Mouse (Mus musculus) v-Abl transformed pro-B cells (cell line): Measurements from ENCODE around the gene Popdc3.

Experiments
- in situ Hi-C, 2 experiments: fragments of 400-800 bp; cut with MboI; formaldehyde crosslinking; loops; one replicate each; pipeline ENCODE4 v1.15.1; 2025; ENCODE audit not compliant: unreplicated experiment in 2 of 2

Gene Popdc3

GRCm38 (mm10) chr10:45177798-45178197 is at the start of gene Popdc3:
TSS of gene Popdc3 (plus strand) at chr10:45178098.
- in situ Hi-C loops: loop anchor here in 1 of 2 experiments (10.0 kb wide), 1 partner anchor 187 kb away; no protein-coding TSS in a partner anchor

- in situ Hi-C loops: no loop called here
These were observed 48.8 kb upstream of the Popdc3 start for GRCm38 (mm10) chr10:45129105-45129504.

GRCm38 (mm10) chr10:45130004-45130403 is 47.9 kb upstream of the Popdc3 start:
- in situ Hi-C loops: loop anchor here (5.0 kb wide), 1 partner anchor 33 kb away; no protein-coding TSS in a partner anchor

- in situ Hi-C loops: loop anchor here (5.0 kb wide), 1 partner anchor 35 kb away; no protein-coding TSS in a partner anchor
These were observed 45.5 kb upstream of the Popdc3 start for GRCm38 (mm10) chr10:45132371-45132770.

- in situ Hi-C loops: no loop called here
These were observed 41.1 kb upstream of the Popdc3 start for GRCm38 (mm10) chr10:45136806-45137205.

- in situ Hi-C loops: no loop called here
These were observed 38.0 kb upstream of the Popdc3 start for GRCm38 (mm10) chr10:45139910-45140309.

- in situ Hi-C loops: no loop called here
These were observed 37.3 kb upstream of the Popdc3 start for GRCm38 (mm10) chr10:45140474-45141212.

- in situ Hi-C loops: no loop called here
These were observed 35.5 kb upstream of the Popdc3 start for GRCm38 (mm10) chr10:45142359-45142758.

- in situ Hi-C loops: no loop called here
These were observed 33.7 kb upstream of the Popdc3 start for GRCm38 (mm10) chr10:45144038-45144817.

- in situ Hi-C loops: no loop called here
These were observed 31.1 kb upstream of the Popdc3 start for GRCm38 (mm10) chr10:45146821-45147220.

GRCm38 (mm10) chr10:45151137-45151536 is 26.8 kb upstream of the Popdc3 start:
- in situ Hi-C loops: no loop called here

GRCm38 (mm10) chr10:45151771-45152692 is 25.9 kb upstream of the Popdc3 start:
- in situ Hi-C loops: no loop called here

GRCm38 (mm10) chr10:45154557-45155060 is 23.3 kb upstream of the Popdc3 start:
- in situ Hi-C loops: no loop called here

- in situ Hi-C loops: no loop called here
These were observed 12.0 kb upstream of the Popdc3 start for GRCm38 (mm10) chr10:45165851-45166250.

- in situ Hi-C loops: loop anchor here in 1 of 2 experiments (10.0 kb wide), 1 partner anchor 191 kb away; no protein-coding TSS in a partner anchor
These were observed 4.0 kb upstream of the Popdc3 start for GRCm38 (mm10) chr10:45173927-45174326.

GRCm38 (mm10) chr10:45174345-45174744 is 3.6 kb upstream of the Popdc3 start:
- in situ Hi-C loops: loop anchor here in 1 of 2 experiments (10.0 kb wide), 1 partner anchor 190 kb away; no protein-coding TSS in a partner anchor

- in situ Hi-C loops: no loop called here
These were observed 2.9 kb downstream of the Popdc3 start for GRCm38 (mm10) chr10:45180677-45181326.

- in situ Hi-C loops: no loop called here
These were observed 3.4 kb downstream of the Popdc3 start for GRCm38 (mm10) chr10:45181344-45181743.

- in situ Hi-C loops: no loop called here
These were observed 7.6 kb downstream of the Popdc3 start for GRCm38 (mm10) chr10:45185457-45185856.
